Mouse (Mus musculus) kidney, adult 2 months (tissue): ENCODE data around the gene Trmt1l.

ENCODE experiments used
- CTCF ChIP-seq: fragments of 200-500 bp; conservative IDR thresholded peaks from 2 replicates; pipeline ENCODE4 v1.5.1; 2011; ENCODE audit warnings: low read depth, mild to moderate bottlenecking, control low read depth, low read length, moderate library complexity, mixed read lengths; ENCODE audit not compliant: insufficient read depth, insufficient read length
- POLR2A ChIP-seq: fragments of 200-500 bp; IDR thresholded peaks from one replicate; pipeline ENCODE4 v1.6.1; 2011; ENCODE audit warnings: low read depth, low read length, control low read depth

DNA sequence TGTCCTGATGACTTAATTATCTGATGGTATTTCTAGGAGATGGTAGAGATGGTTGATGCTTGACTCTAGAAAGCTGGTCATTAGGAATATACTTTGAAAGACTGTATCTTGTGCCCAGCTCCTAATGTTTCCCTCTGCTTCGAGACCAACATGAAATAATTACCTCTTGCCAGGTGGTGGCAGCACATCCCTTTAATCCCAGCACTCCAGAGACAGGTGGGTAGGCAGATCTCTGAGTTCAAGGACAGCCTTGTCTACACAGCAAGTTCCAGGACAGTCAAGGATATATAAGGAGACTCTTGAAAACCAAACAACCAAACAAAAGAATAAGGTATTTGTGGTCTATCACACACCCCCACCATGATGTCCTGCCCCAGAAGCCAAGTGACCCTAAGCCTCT, 55.2 kb downstream of the Trmt1l start:
- TF ChIP-seq CTCF (peak; percentile 66), POLR2A (no peak)
